Mouse (Mus musculus): ENCODE results near the gene Cdc42se1.

DNA sequence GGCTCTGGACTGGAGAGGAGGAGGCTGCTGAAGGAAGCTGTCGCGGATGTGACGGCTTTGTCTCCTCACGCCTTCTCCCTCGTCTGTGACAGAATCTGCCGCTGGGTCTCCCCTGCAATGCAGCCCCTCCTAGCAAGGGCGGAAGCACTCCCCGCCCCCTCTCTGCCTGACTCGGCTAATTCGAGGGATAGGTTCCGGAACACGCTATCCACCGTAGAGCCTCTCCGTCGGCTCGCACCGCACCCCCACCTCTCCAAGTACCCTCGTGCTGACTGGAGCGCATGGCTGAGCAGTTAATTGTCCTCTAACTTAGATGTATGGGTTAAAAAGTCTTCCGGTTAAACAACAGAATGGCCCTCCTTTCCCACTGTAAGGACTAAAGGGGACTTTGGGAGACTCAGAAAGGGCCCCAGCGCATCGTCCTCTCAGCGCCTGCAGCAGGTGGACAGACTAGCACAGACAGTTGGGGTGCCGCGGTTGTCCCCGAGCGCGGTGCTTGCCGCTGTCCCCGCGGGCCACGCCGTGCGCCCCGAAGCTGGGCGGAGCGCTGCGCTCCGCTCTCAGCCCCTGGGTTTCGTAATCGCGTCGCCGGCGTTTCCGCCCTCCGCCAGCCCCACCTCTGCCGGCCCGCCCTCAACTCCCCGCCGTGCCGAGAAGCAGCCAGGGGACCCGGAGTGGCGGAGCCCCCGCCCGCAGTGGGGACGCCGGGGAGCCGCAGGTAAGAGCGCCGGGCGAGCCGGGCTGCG, at the start of gene Cdc42se1:
- TF ChIP-seq POLR2A (IDR thresholded peaks at IDR 0.05; ENCODE audit: insufficient read depth, low read depth, low read length): peak; percentile 86
- TF ChIP-seq CTCF (IDR thresholded peaks at IDR 0.05): no peak
